Mouse (Mus musculus) stomach, embryonic 15.5 days (tissue): Measurements from ENCODE around the gene Ppara. TPM values are rescaled to one million over a fixed set of nuclear protein-coding genes. Genes with fewer than 3 reads are reported as not detected.

Source experiments
- ATAC-seq: fragments of 200-750 bp; cut with Nextera tagmentation; 2 replicates; pipeline ENCODE4 v1.8.0; 2017; ENCODE audit warnings: low read depth, moderate number of reproducible peaks, moderate TSS enrichment; ENCODE audit not compliant: insufficient read depth, low FRiP score
- H3K27ac ChIP-seq: fragments of 300-500 bp; sonication (generic); 2 replicates; pipeline ENCODE4 v1.5.1; 2015; ENCODE audit warnings: mild to moderate bottlenecking, inconsistent platforms
- H3K27me3 ChIP-seq: fragments of 300-500 bp; sonication (generic); replicated peaks from 2 replicates; pipeline ENCODE4 v1.6.1; 2015; ENCODE audit warnings: inconsistent platforms
- H3K36me3 ChIP-seq: fragments of 300-500 bp; sonication (generic); 2 replicates; pipeline ENCODE4 v1.6.1; 2015; ENCODE audit warnings: inconsistent platforms
- H3K4me1 ChIP-seq: fragments of 300-500 bp; sonication (generic); 2 replicates; pipeline ENCODE4 v1.6.1; 2015; ENCODE audit warnings: inconsistent platforms
- H3K4me2 ChIP-seq: fragments of 300-500 bp; sonication (generic); 2 replicates; pipeline ENCODE4 v1.6.1; 2015; ENCODE audit warnings: mild to moderate bottlenecking, inconsistent platforms
- H3K4me3 ChIP-seq: fragments of 300-500 bp; sonication (generic); replicated peaks from 2 replicates; pipeline ENCODE4 v1.5.1; 2015; ENCODE audit warnings: inconsistent platforms
- H3K9ac ChIP-seq: fragments of 300-500 bp; sonication (generic); 2 replicates; pipeline ENCODE4 v1.6.1; 2015; ENCODE audit warnings: inconsistent platforms
- H3K9me3 ChIP-seq: fragments of 300-500 bp; sonication (generic); 2 replicates; pipeline ENCODE4 v1.6.1; 2016; ENCODE audit warnings: inconsistent platforms
- WGBS: fragments of 180-500 bp; shearing (Covaris S2); methylation state at CpG from one replicate; pipeline ENCODE4 v1.1.7; 2015; 5-methylcytosine and 5-hydroxymethylcytosine counted together
- polyA plus RNA-seq: library from polyadenylated mRNA; unstranded; fragments of >200 nt; fragmentation: Nextera tagmentation; extraction: Ambion mirVana; gene quantifications from 2 replicates; pipeline ENCODE4 v1.2.1, GENCODE M21; 2015

Gene Ppara
- polyA plus RNA-seq, 1 experiment from 2014 or later, result 9.6 TPM

- H3K27ac ChIP-seq, result no peak overlapping the region
- H3K27me3 ChIP-seq, result no peaks in the 10 kb centered on the region
- WGBS, result 86% methylated on average over 5 of the region's 5 CpGs
- no peak overlapping the region for H3K4me3 ChIP-seq
- no peak overlapping the region for H3K9ac ChIP-seq
- H3K9me3 ChIP-seq, result no peaks in the 10 kb centered on the region
- no peak overlapping the region for H3K4me2 ChIP-seq
- no peaks in the 10 kb centered on the region for H3K36me3 ChIP-seq
- H3K4me1 ChIP-seq, result no peaks in the 10 kb centered on the region
- no peak for ATAC-seq
These were observed 13.2 kb downstream of the Ppara start for GRCm38 (mm10) chr15:85747951-85748350.

- ATAC-seq, result no peak
- WGBS, result 75% methylated on average over 3 of the region's 3 CpGs
- Histone ChIP-seq H3K4me2 (no peak overlapping the region), H3K9me3 (no peaks in the 10 kb centered on the region), H3K9ac (no peak overlapping the region), H3K36me3 (no peaks in the 10 kb centered on the region), H3K27me3 (no peaks in the 10 kb centered on the region), H3K27ac (no peak overlapping the region), H3K4me1 (no peaks in the 10 kb centered on the region), H3K4me3 (no peak overlapping the region)
These were observed 13.7 kb downstream of the Ppara start for GRCm38 (mm10) chr15:85748466-85748865.

- ATAC-seq, result no peak
These were observed 14.4 kb downstream of the Ppara start for GRCm38 (mm10) chr15:85749141-85749540.

GRCm38 (mm10) chr15:85750115-85750514 is 15.3 kb downstream of the Ppara start:
- H3K4me2 ChIP-seq, result no peak overlapping the region
- H3K4me3 ChIP-seq, result no peak overlapping the region
- H3K27me3 ChIP-seq, result no peaks in the 10 kb centered on the region
- H3K36me3 ChIP-seq, result no peaks in the 10 kb centered on the region
- no peak for ATAC-seq
- no peak overlapping the region for H3K27ac ChIP-seq
- H3K4me1 ChIP-seq, result no peaks in the 10 kb centered on the region
- H3K9ac ChIP-seq, result no peak overlapping the region
- WGBS, result 88% methylated on average over 5 of the region's 5 CpGs
- H3K9me3 ChIP-seq, result no peaks in the 10 kb centered on the region

More at GRCm38 (mm10) chr15:85749141-85749540, 14.4 kb downstream of the Ppara start:
- WGBS, result 90% methylated on average over 9 of the region's 9 CpGs
- Histone ChIP-seq H3K9me3 (no peaks in the 10 kb centered on the region), H3K4me2 (no peak overlapping the region), H3K27me3 (no peaks in the 10 kb centered on the region), H3K27ac (no peak overlapping the region), H3K4me3 (no peak overlapping the region), H3K36me3 (no peaks in the 10 kb centered on the region), H3K9ac (no peak overlapping the region), H3K4me1 (no peaks in the 10 kb centered on the region)

GRCm38 (mm10) chr15:85752655-85753054 is 17.9 kb downstream of the Ppara start:
- H3K9me3 ChIP-seq, result no peaks in the 10 kb centered on the region
- H3K4me1 ChIP-seq, result no peaks in the 10 kb centered on the region
- no peak overlapping the region for H3K9ac ChIP-seq
- H3K27me3 ChIP-seq, result no peaks in the 10 kb centered on the region
- H3K4me2 ChIP-seq, result no peak overlapping the region
- no peak overlapping the region for H3K4me3 ChIP-seq
- no peak for ATAC-seq
- H3K27ac ChIP-seq, result no peak overlapping the region
- H3K36me3 ChIP-seq, result no peaks in the 10 kb centered on the region
- 63% methylated on average over 2 of the region's 2 CpGs for WGBS

GRCm38 (mm10) chr15:85754033-85754650 is 19.4 kb downstream of the Ppara start:
- no peaks in the 10 kb centered on the region for H3K4me1 ChIP-seq
- H3K4me3 ChIP-seq, result no peak overlapping the region
- H3K9ac ChIP-seq, result no peak overlapping the region
- no peak overlapping the region for H3K27ac ChIP-seq
- H3K36me3 ChIP-seq, result no peaks in the 10 kb centered on the region
- no peaks in the 10 kb centered on the region for H3K27me3 ChIP-seq
- 77% methylated on average over 1 of the region's 1 CpGs for WGBS
- H3K9me3 ChIP-seq, result no peaks in the 10 kb centered on the region
- no peak for ATAC-seq
- H3K4me2 ChIP-seq, result no peak overlapping the region

- Histone ChIP-seq H3K27me3 (no peaks in the 10 kb centered on the region), H3K27ac (no peak overlapping the region), H3K9ac (no peak overlapping the region), H3K4me1 (no peaks in the 10 kb centered on the region), H3K9me3 (no peaks in the 10 kb centered on the region), H3K36me3 (no peaks in the 10 kb centered on the region), H3K4me3 (no peak overlapping the region), H3K4me2 (no peak overlapping the region)
- 60% methylated on average over 6 of the region's 6 CpGs for WGBS
- ATAC-seq, result no peak
These were observed 20.4 kb downstream of the Ppara start for GRCm38 (mm10) chr15:85755214-85755613.

GRCm38 (mm10) chr15:85756611-85757010 is 21.8 kb downstream of the Ppara start:
- Histone ChIP-seq H3K4me3 (no peak overlapping the region), H3K4me1 (no peaks in the 10 kb centered on the region), H3K4me2 (no peak overlapping the region), H3K9me3 (no peaks in the 10 kb centered on the region), H3K27ac (no peak overlapping the region), H3K36me3 (no peaks in the 10 kb centered on the region), H3K9ac (no peak overlapping the region), H3K27me3 (no peaks in the 10 kb centered on the region)
- ATAC-seq, result no peak
- 83% methylated on average over 7 of the region's 7 CpGs for WGBS

- Histone ChIP-seq H3K9ac (no peak overlapping the region), H3K9me3 (no peaks in the 10 kb centered on the region), H3K27me3 (no peaks in the 10 kb centered on the region), H3K4me1 (no peaks in the 10 kb centered on the region), H3K4me2 (no peak overlapping the region), H3K4me3 (no peak overlapping the region), H3K27ac (no peak overlapping the region), H3K36me3 (no peaks in the 10 kb centered on the region)
- WGBS, result 93% methylated on average over 3 of the region's 3 CpGs
- no peak for ATAC-seq
These were observed 23.0 kb downstream of the Ppara start for GRCm38 (mm10) chr15:85757768-85758167.

GRCm38 (mm10) chr15:85762761-85763160 is 28.0 kb downstream of the Ppara start:
- WGBS, result 76% methylated on average over 4 of the region's 4 CpGs
- H3K4me3 ChIP-seq, result no peak overlapping the region

GRCm38 (mm10) chr15:85765022-85765421 is 30.2 kb downstream of the Ppara start:
- no peak overlapping the region for H3K4me2 ChIP-seq
- 59% methylated on average over 3 of the region's 3 CpGs for WGBS
- no peaks in the 10 kb centered on the region for H3K4me1 ChIP-seq
- H3K4me3 ChIP-seq, result no peak overlapping the region
- no peaks in the 10 kb centered on the region for H3K9me3 ChIP-seq
- H3K27me3 ChIP-seq, result no peaks in the 10 kb centered on the region
- no peak overlapping the region for H3K9ac ChIP-seq
- no peaks in the 10 kb centered on the region for H3K36me3 ChIP-seq
- no peak for ATAC-seq
- H3K27ac ChIP-seq, result no peak overlapping the region

More at GRCm38 (mm10) chr15:85762761-85763160, 28.0 kb downstream of the Ppara start:
- Histone ChIP-seq H3K36me3 (no peaks in the 10 kb centered on the region), H3K4me2 (no peak overlapping the region), H3K4me1 (no peaks in the 10 kb centered on the region), H3K9me3 (no peaks in the 10 kb centered on the region), H3K27ac (no peak overlapping the region), H3K9ac (no peak overlapping the region), H3K27me3 (no peaks in the 10 kb centered on the region)
- no peak for ATAC-seq

- ATAC-seq, result no peak
- H3K27me3 ChIP-seq, result no peaks in the 10 kb centered on the region
- no peak overlapping the region for H3K4me3 ChIP-seq
- H3K27ac ChIP-seq, result no peak overlapping the region
- WGBS, result 85% methylated on average over 5 of the region's 5 CpGs
- no peaks in the 10 kb centered on the region for H3K4me1 ChIP-seq
- H3K9me3 ChIP-seq, result no peaks in the 10 kb centered on the region
- no peaks in the 10 kb centered on the region for H3K36me3 ChIP-seq
- H3K4me2 ChIP-seq, result no peak overlapping the region
- H3K9ac ChIP-seq, result no peak overlapping the region
These were observed 31.9 kb downstream of the Ppara start for GRCm38 (mm10) chr15:85766677-85767076.

- Histone ChIP-seq H3K4me1 (no peaks in the 10 kb centered on the region), H3K27ac (no peak overlapping the region), H3K9me3 (no peaks in the 10 kb centered on the region), H3K4me3 (no peak overlapping the region), H3K9ac (no peak overlapping the region), H3K27me3 (no peaks in the 10 kb centered on the region), H3K36me3 (no peaks in the 10 kb centered on the region), H3K4me2 (no peak overlapping the region)
- 85% methylated on average over 8 of the region's 8 CpGs for WGBS
- no peak for ATAC-seq
These were observed 34.2 kb downstream of the Ppara start for GRCm38 (mm10) chr15:85768991-85769390.
